Mouse (Mus musculus): Measurements from ENCODE around the gene Arsg. TPM values are rescaled to one million over a fixed set of nuclear protein-coding genes. Genes with fewer than 3 reads are reported as not detected.
"Not testable (repeated sequence)": the region's sequence is repeated elsewhere in the genome, so short reads cannot be mapped to it uniquely, and the experiment has no call there.

Arsg gene
- polyA plus RNA-seq, 1 experiment from 2014 or later = 4.1 TPM

DNA sequence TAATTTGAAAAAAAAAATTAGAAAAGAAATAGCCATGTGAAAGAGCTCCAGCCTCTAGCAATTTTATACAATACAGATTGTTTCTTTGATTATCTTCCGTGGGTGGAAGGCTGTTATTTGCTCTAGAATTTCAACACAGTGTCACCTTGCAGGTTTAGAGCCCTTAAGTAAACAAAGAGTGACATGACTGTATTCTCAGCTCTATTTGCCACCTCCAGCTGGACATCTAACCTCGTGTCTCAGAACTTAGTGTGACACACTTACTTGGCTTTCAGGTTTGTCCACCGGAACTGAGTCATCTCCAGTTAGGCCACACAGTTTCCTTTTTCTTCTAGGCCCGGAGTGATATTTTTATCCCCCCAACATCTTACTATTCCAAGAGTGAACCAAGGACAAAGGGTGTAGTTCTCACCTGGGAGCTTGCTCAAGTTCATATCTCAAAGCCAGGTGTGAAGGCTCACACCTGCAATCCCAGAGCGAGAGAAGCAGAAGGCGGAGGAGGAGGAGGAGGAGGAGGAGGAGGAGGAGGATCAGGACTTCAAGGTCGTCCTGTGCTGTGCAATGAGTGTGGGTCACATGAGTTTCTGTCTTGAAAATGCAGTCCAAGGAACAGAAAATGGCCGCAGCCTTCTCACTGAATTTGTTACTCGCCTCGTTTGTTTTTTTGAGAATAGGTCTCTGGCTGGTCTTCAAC, 15.0 kb downstream of the Arsg start:
- Histone ChIP-seq H3K27ac (ENCODE audit: low read length) (peak overlapping the region; percentile 45; the same call in 1 of the 2 replicates), H3K4me2 (ENCODE audit: low read depth, low read length) (no peak overlapping the region), H3K9ac (ENCODE audit: low read length) (no peak overlapping the region), H3K36me3 (ENCODE audit: control insufficient read depth, insufficient read depth, low read length) (no peaks in the 10 kb centered on the region), H3K9me3 (replicated peaks; ENCODE audit: control insufficient read depth, low read length) (no peaks in the 10 kb centered on the region), H3K27me3 (ENCODE audit: control insufficient read depth, insufficient read depth, low read length) (no peaks in the 10 kb centered on the region), H3K4me1 (ENCODE audit: control insufficient read depth, insufficient read depth, low read length) (no peaks in the 10 kb centered on the region), H3K4me3 (replicated peaks; ENCODE audit: low read length) (no peak overlapping the region)
- WGBS = 63% methylated on average over 10 of the region's 10 CpGs
- ATAC-seq (ENCODE audit: insufficient read depth, low FRiP score) = peak; percentile 70; the same call in 1 of the 2 replicates

DNA sequence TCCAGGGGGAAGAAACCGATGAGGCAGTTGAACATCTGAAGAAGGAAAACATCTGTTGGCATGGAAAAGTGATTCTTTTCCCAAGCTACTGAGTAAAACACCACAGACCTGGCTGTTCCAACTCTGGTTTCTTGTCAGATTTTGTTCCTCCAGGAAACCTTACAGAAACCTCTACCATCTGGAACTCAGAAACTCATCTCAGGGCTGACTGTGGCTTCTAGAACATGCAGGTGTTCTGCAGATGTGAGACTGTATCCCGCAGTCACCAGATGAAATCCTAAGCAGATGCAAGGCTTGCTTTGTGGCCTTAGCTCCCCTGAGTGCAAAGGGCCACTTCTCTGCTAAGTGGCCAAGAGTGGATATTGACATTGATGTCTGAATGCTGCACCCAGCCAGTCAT, 16.6 kb downstream of the Arsg start:
- no peak overlapping the region for H3K4me3 ChIP-seq (replicated peaks; ENCODE audit: low read length)
- WGBS = 63% methylated on average over 2 of the region's 2 CpGs
- no peak for ATAC-seq (ENCODE audit: insufficient read depth, low FRiP score)

DNA sequence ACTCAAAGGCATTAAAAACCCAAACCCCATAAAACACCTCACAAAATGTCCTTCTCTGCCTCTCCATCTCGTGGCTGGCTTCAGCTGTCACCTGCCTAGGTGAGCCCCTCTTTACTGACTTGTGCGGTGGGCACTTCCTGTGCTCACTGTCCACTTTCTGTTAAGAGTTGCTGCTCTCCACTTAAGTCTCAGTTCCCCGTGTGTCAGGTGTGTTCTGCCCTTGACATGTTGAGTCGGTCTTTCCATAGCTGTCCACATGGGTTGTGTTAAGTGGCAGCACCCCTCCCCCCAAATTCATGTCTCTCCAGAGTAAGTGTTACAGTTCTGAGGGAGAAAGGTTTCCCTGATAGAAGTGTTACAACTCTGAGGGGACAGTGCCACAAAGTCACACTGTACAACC, 18.7 kb downstream of the Arsg start:
- no peak for ATAC-seq (ENCODE audit: insufficient read depth, low FRiP score)
- H3K36me3 ChIP-seq (ENCODE audit: control insufficient read depth, insufficient read depth, low read length) = no peaks in the 10 kb centered on the region
- no peak overlapping the region for H3K9ac ChIP-seq (ENCODE audit: low read length)
- H3K27me3 ChIP-seq (ENCODE audit: control insufficient read depth, insufficient read depth, low read length) = no peaks in the 10 kb centered on the region
- H3K27ac ChIP-seq (ENCODE audit: low read length) = no peak overlapping the region
- whole genome bisulfite sequencing = 82% methylated on average over 4 of the region's 4 CpGs
- H3K4me3 ChIP-seq (replicated peaks; ENCODE audit: low read length) = no peak overlapping the region
- no peaks in the 10 kb centered on the region for H3K9me3 ChIP-seq (replicated peaks; ENCODE audit: control insufficient read depth, low read length)
- peaks cover 8% of the 10 kb centered on the region; the same call in 1 of the 2 replicates for H3K4me1 ChIP-seq (ENCODE audit: control insufficient read depth, insufficient read depth, low read length)
- H3K4me2 ChIP-seq (ENCODE audit: low read depth, low read length) = no peak overlapping the region

More for the DNA sequence above, 16.6 kb downstream of the Arsg start:
- Histone ChIP-seq H3K4me2 (ENCODE audit: low read depth, low read length) (no peak overlapping the region), H3K27ac (ENCODE audit: low read length) (no peak overlapping the region), H3K36me3 (ENCODE audit: control insufficient read depth, insufficient read depth, low read length) (no peaks in the 10 kb centered on the region), H3K9me3 (replicated peaks; ENCODE audit: control insufficient read depth, low read length) (no peaks in the 10 kb centered on the region), H3K4me1 (ENCODE audit: control insufficient read depth, insufficient read depth, low read length) (no peaks in the 10 kb centered on the region), H3K9ac (ENCODE audit: low read length) (no peak overlapping the region), H3K27me3 (ENCODE audit: control insufficient read depth, insufficient read depth, low read length) (no peaks in the 10 kb centered on the region)

DNA sequence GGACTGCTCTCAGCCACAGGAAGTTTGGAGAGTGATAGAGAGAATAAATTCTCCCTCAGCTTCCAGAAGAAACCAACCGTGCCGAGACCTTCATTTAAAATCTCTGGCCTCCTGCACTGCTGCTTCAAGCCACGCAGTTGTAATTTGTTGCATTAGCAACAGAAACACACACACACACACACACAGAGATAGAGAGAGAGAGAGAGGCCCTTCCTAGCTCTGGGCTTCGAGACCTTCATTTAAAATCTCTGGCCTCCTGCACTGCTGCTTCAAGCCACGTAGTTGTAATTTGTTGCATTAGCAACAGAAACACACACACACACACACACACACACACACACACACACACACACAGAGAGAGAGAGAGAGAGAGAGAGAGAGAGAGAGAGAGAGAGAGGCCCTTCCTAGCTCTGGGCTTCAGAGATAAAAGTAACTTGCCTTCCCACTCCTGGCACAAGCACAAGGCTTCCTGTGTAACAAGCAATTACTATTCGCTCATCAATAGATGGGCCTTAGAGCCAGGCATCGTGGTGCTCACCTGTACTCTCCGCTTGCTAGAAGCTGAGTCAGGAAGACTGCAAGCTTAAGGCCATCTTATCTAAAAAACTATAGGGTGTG, 19.8 kb downstream of the Arsg start:
- not testable (repeated sequence) for H3K36me3 ChIP-seq (ENCODE audit: control insufficient read depth, insufficient read depth, low read length); H3K9ac ChIP-seq (ENCODE audit: low read length); H3K4me2 ChIP-seq (ENCODE audit: low read depth, low read length); H3K9me3 ChIP-seq (replicated peaks; ENCODE audit: control insufficient read depth, low read length); ATAC-seq (ENCODE audit: insufficient read depth, low FRiP score); H3K4me3 ChIP-seq (replicated peaks; ENCODE audit: low read length); H3K27ac ChIP-seq (ENCODE audit: low read length); H3K27me3 ChIP-seq (ENCODE audit: control insufficient read depth, insufficient read depth, low read length)
- 73% methylated on average over 8 of the region's 8 CpGs for WGBS
- peaks cover 12% of the 10 kb centered on the region for H3K4me1 ChIP-seq (ENCODE audit: control insufficient read depth, insufficient read depth, low read length)

DNA sequence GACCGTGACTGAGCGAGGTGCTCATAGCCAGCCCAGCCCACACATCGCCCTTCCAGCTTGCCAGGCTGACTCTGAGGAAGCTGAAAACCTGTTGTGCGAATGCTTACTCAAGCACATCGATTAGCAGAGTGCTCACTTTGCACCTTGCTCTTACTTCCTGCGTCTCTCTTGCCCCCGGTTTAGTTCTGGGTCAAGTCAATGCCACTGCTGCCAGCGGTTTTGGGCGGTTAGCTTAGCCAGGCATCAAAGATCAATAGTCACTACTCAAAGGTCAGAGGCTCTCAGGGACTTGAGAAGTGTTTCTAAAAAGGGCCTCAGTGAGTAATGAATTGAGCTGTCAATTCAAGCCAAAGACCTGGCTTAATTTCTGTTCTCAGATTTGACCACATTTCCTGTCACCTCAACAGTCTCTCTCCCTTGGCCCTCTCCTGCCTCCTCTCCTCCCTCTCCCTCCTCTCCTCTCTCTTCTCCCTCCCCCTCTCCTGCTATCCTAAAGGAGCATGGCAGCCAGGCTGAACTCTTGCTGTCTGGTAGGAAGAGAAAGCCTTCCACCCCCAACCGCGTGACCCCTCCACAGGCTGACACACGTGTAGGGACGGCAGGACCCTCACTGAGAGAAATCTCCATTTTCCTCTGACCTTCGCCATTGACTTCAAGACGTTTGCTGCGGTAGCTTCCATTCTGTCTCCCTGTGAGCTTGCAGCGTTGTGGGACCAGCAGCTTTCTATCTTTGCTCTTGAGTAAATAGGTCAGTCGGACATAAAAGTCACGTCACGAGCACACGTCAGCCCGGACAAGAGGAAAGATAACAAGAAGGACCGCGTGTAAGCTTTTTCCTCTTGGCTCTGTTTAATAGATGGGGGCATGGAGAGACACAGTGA, 22.0 kb downstream of the Arsg start:
- no peak overlapping the region for H3K9ac ChIP-seq (ENCODE audit: low read length)
- no peak overlapping the region for H3K4me2 ChIP-seq (ENCODE audit: low read depth, low read length)
- H3K36me3 ChIP-seq (ENCODE audit: control insufficient read depth, insufficient read depth, low read length) = no peaks in the 10 kb centered on the region
- peak; percentile 35; the same call in 1 of the 2 replicates for ATAC-seq (ENCODE audit: insufficient read depth, low FRiP score)
- H3K9me3 ChIP-seq (replicated peaks; ENCODE audit: control insufficient read depth, low read length) = no peaks in the 10 kb centered on the region
- peaks cover 15% of the 10 kb centered on the region for H3K4me1 ChIP-seq (ENCODE audit: control insufficient read depth, insufficient read depth, low read length)
- no peak overlapping the region; the same call in none of the 2 replicates for H3K27ac ChIP-seq (ENCODE audit: low read length)
- no peaks in the 10 kb centered on the region for H3K27me3 ChIP-seq (ENCODE audit: control insufficient read depth, insufficient read depth, low read length)
- 41% methylated on average over 24 of the region's 24 CpGs for WGBS
- H3K4me3 ChIP-seq (replicated peaks; ENCODE audit: low read length) = no peak overlapping the region

DNA sequence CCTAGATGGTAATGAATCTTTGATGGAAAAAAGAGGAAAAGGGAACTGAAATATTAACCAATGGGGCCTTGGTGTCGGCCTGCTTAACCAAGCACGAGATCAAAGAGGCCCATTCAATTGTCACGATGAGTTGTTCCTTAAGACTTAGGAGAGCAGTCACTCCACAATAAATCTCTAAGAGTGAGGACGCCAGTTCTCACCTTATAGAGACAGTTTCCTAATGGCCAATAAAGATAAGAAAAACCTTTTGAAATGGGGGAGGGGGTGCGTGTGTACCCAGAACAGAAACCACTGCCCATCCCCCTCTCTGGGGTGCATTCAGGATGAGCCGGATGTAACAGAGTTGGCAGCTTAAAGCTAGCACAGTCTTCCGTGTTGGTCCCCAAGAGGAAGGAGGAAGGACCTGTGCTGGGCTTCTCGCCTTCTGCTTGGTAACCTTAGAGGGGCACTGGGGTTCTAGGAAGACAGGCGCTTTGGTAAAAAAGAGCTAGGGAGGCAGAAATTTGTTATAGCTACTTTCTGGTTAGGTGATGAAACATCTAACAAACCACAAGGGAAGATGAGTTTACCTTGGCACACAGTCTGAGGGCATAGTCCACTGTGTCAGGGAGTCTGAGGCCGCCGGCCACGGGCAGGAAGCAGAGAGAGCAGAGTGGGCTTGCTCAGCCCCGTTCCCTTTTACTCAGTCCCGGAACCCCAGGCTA, 22.7 kb downstream of the Arsg start:
- WGBS = 42% methylated on average over 14 of the region's 14 CpGs
- ATAC-seq (ENCODE audit: insufficient read depth, low FRiP score) = no peak
- Histone ChIP-seq H3K9me3 (replicated peaks; ENCODE audit: control insufficient read depth, low read length) (no peaks in the 10 kb centered on the region), H3K4me2 (ENCODE audit: low read depth, low read length) (no peak overlapping the region), H3K27ac (ENCODE audit: low read length) (no peak overlapping the region), H3K9ac (ENCODE audit: low read length) (no peak overlapping the region), H3K4me3 (replicated peaks; ENCODE audit: low read length) (no peak overlapping the region), H3K27me3 (ENCODE audit: control insufficient read depth, insufficient read depth, low read length) (no peaks in the 10 kb centered on the region), H3K36me3 (ENCODE audit: control insufficient read depth, insufficient read depth, low read length) (no peaks in the 10 kb centered on the region), H3K4me1 (ENCODE audit: control insufficient read depth, insufficient read depth, low read length) (peaks cover 15% of the 10 kb centered on the region)

DNA sequence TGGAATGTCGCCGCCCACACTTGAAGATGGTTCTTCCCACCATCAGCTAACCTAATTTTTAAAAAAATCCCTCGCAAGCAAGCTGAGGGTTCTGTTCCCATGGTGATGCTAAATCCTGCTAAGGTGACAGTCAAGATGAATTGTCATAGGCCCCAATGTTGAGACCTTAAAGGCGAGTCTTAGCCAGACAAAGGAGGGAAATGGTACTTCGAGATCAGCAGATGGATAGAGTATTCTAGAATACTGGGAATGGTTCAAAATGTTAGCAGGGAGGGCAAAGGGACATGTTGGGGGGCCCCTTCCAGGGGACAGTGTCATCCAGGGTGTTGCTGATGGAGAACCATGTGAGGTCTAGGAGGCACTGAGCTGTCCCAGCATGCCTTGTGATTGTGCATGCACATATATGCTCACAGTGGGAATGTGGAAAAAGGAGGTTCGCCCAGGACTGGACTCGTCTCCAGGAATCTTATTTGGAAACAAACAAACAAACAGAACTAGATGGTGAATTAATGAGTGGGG, 23.4 kb downstream of the Arsg start:
- no peak overlapping the region for H3K9ac ChIP-seq (ENCODE audit: low read length)
- H3K4me1 ChIP-seq (ENCODE audit: control insufficient read depth, insufficient read depth, low read length) = peaks cover 15% of the 10 kb centered on the region
- H3K27ac ChIP-seq (ENCODE audit: low read length) = no peak overlapping the region
- H3K4me3 ChIP-seq (replicated peaks; ENCODE audit: low read length) = no peak overlapping the region
- H3K36me3 ChIP-seq (ENCODE audit: control insufficient read depth, insufficient read depth, low read length) = no peaks in the 10 kb centered on the region
- H3K4me2 ChIP-seq (ENCODE audit: low read depth, low read length) = no peak overlapping the region
- no peaks in the 10 kb centered on the region for H3K9me3 ChIP-seq (replicated peaks; ENCODE audit: control insufficient read depth, low read length)
- WGBS = 75% methylated on average over 7 of the region's 7 CpGs
- H3K27me3 ChIP-seq (ENCODE audit: control insufficient read depth, insufficient read depth, low read length) = no peaks in the 10 kb centered on the region
- ATAC-seq (ENCODE audit: insufficient read depth, low FRiP score) = no peak

DNA sequence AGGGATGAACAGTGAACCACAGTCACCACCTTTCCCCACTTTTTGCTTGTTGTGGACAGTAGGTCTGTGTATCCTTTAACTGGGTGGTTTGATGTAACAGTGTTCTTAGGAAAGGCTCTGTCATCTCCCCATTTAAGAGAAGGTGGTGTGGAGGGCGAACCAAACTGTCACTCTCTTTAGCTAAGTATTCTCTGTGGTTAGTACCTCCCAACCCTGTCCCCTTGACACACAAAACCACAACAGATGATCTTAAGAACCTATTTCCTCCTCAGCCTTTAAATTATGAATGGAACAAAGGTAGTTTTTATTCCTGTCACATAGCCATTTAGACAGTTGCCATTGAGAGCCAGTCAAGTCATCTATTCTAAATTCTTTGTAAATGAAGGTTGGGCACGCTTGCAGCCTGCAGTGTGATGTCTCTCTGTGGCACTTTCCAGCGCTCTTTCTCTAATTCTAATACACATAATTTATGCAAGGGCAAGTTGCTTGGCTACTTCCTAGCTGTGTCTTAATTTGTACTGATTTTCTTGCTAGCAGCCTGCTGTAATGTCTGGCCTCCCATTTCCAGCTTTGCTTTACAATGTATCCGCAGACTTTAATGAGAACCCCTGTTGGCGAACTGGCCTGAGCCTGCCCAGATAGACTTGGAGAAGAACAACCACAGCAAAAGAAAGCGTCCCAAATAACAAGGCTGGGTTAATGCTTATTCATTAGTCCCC, 24.0 kb downstream of the Arsg start:
- no peak for ATAC-seq (ENCODE audit: insufficient read depth, low FRiP score)
- Histone ChIP-seq H3K4me2 (ENCODE audit: low read depth, low read length) (no peak overlapping the region), H3K4me3 (replicated peaks; ENCODE audit: low read length) (no peak overlapping the region), H3K9me3 (replicated peaks; ENCODE audit: control insufficient read depth, low read length) (no peaks in the 10 kb centered on the region), H3K36me3 (ENCODE audit: control insufficient read depth, insufficient read depth, low read length) (no peaks in the 10 kb centered on the region), H3K9ac (ENCODE audit: low read length) (no peak overlapping the region), H3K27ac (ENCODE audit: low read length) (no peak overlapping the region), H3K4me1 (ENCODE audit: control insufficient read depth, insufficient read depth, low read length) (peaks cover 15% of the 10 kb centered on the region), H3K27me3 (ENCODE audit: control insufficient read depth, insufficient read depth, low read length) (no peaks in the 10 kb centered on the region)
- 80% methylated on average over 6 of the region's 6 CpGs for WGBS
